Mouse (Mus musculus) liver, adult 2 months (tissue): ENCODE measurements at regions not wholly inside any gene's neighbourhood (a gene's known extent, or its start where the extent isn't known, plus 50 kb on each side); places are given as distances from the start of the nearest gene placed in this dataset.

Source experiments
- CTCF ChIP-seq: fragments of 200-500 bp; IDR thresholded peaks from 2 replicates; pipeline ENCODE4 v1.5.1; 2011; ENCODE audit warnings: low read depth, low read length, control low read depth
- POLR2A ChIP-seq: fragments of 200-500 bp; IDR thresholded peaks from 2 replicates; pipeline ENCODE4 v1.6.1; 2011; ENCODE audit warnings: low read length, control low read depth; ENCODE audit not compliant: insufficient read depth; ENCODE audit errors: extremely low read depth

DNA sequence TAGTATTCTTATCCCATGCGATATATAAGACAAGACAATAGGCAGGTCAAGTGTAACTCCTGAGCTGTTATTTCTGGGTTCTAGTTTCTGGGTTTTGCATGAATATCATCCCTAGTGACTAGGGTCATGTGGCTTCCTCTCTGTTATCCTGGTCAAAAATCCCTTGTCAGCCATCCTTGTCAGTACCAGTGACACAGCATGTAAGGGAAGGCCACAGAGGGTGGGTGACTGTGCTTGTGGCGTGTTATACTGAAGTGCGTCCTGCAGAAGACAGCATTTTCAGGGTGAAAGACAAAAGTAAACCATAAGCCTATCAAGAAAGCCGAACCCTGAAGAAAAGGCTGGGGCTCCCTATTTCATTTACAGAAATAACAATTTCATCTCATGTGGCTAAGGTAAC is 50.7 kb upstream of the Echdc3 start:
- TF ChIP-seq CTCF (no peak), POLR2A (no peak)
